Mouse (Mus musculus): ENCODE data around the gene Ralgps2. TPM values are rescaled to one million over a fixed set of nuclear protein-coding genes. Genes with fewer than 3 reads are reported as not detected.

Ralgps2 gene
- polyA plus RNA-seq, 1 experiment from 2014 or later: 60.2 TPM

GRCm38 (mm10) chr1:156913190-156913589 lies 26.2 kb downstream of the Ralgps2 start:
- H3K9ac ChIP-seq (ENCODE audit: low read length): no peak overlapping the region
- H3K4me1 ChIP-seq (ENCODE audit: control insufficient read depth in 2 of 2, insufficient read depth in 2 of 2, low read length in 2 of 2): no peaks in the 10 kb centered on the region
- H3K27ac ChIP-seq (replicated peaks in 1 of 2; ENCODE audit: control insufficient read depth in 1 of 2, insufficient read depth in 1 of 2, low read depth in 2 of 2, low read length in 2 of 2): no peak overlapping the region
- H3K4me3 ChIP-seq (ENCODE audit: control insufficient read depth in 1 of 2, insufficient read depth in 1 of 2, low read depth in 1 of 2, low read length in 2 of 2): no peak overlapping the region
- no peaks in the 10 kb centered on the region for H3K9me3 ChIP-seq (ENCODE audit: control insufficient read depth, low read length)
- no peaks in the 10 kb centered on the region for H3K36me3 ChIP-seq (ENCODE audit: control insufficient read depth, insufficient read depth, low read length)
- no peak for ATAC-seq (ENCODE audit: insufficient number of reproducible peaks, insufficient read depth, low FRiP score, low read depth)
- H3K27me3 ChIP-seq (ENCODE audit: control insufficient read depth, insufficient read depth, low read length): no peaks in the 10 kb centered on the region
- H3K4me2 ChIP-seq (ENCODE audit: low read length): no peak overlapping the region
- 94% methylated on average over 6 of the region's 6 CpGs for WGBS

GRCm38 (mm10) chr1:156910948-156911347 lies 28.5 kb downstream of the Ralgps2 start:
- Histone ChIP-seq H3K4me1 (ENCODE audit: control insufficient read depth in 2 of 2, insufficient read depth in 2 of 2, low read length in 2 of 2) (no peaks in the 10 kb centered on the region), H3K4me2 (ENCODE audit: low read length) (no peak overlapping the region), H3K4me3 (ENCODE audit: control insufficient read depth in 1 of 2, insufficient read depth in 1 of 2, low read depth in 1 of 2, low read length in 2 of 2) (no peak overlapping the region), H3K36me3 (ENCODE audit: control insufficient read depth, insufficient read depth, low read length) (peaks cover 16% of the 10 kb centered on the region), H3K27ac (replicated peaks in 1 of 2; ENCODE audit: control insufficient read depth in 1 of 2, insufficient read depth in 1 of 2, low read depth in 2 of 2, low read length in 2 of 2) (no peak overlapping the region), H3K9ac (ENCODE audit: low read length) (no peak overlapping the region), H3K9me3 (ENCODE audit: control insufficient read depth, low read length) (no peaks in the 10 kb centered on the region), H3K27me3 (ENCODE audit: control insufficient read depth, insufficient read depth, low read length) (no peaks in the 10 kb centered on the region)
- no peak for ATAC-seq (ENCODE audit: insufficient number of reproducible peaks, insufficient read depth, low FRiP score, low read depth)
- 61% methylated on average over 2 of the region's 2 CpGs for WGBS

- H3K27me3 ChIP-seq (ENCODE audit: control insufficient read depth, insufficient read depth, low read length): no peaks in the 10 kb centered on the region
- no peak overlapping the region for H3K9ac ChIP-seq (ENCODE audit: low read length)
- H3K36me3 ChIP-seq (ENCODE audit: control insufficient read depth, insufficient read depth, low read length): peaks cover 23% of the 10 kb centered on the region
- no peak overlapping the region for H3K27ac ChIP-seq (replicated peaks in 1 of 2; ENCODE audit: control insufficient read depth in 1 of 2, insufficient read depth in 1 of 2, low read depth in 2 of 2, low read length in 2 of 2)
- H3K4me2 ChIP-seq (ENCODE audit: low read length): no peak overlapping the region
- no peak overlapping the region for H3K4me3 ChIP-seq (ENCODE audit: control insufficient read depth in 1 of 2, insufficient read depth in 1 of 2, low read depth in 1 of 2, low read length in 2 of 2)
- no peak for ATAC-seq (ENCODE audit: insufficient number of reproducible peaks, insufficient read depth, low FRiP score, low read depth)
- no peaks in the 10 kb centered on the region for H3K9me3 ChIP-seq (ENCODE audit: control insufficient read depth, low read length)
- H3K4me1 ChIP-seq (ENCODE audit: control insufficient read depth in 2 of 2, insufficient read depth in 2 of 2, low read length in 2 of 2): no peaks in the 10 kb centered on the region
These were observed 29.6 kb downstream of the Ralgps2 start for GRCm38 (mm10) chr1:156909866-156910265.

- H3K27me3 ChIP-seq (ENCODE audit: control insufficient read depth, insufficient read depth, low read length): no peaks in the 10 kb centered on the region
- ATAC-seq (ENCODE audit: insufficient number of reproducible peaks, insufficient read depth, low FRiP score, low read depth): no peak
- no peaks in the 10 kb centered on the region for H3K4me1 ChIP-seq (ENCODE audit: control insufficient read depth in 2 of 2, insufficient read depth in 2 of 2, low read length in 2 of 2)
- H3K36me3 ChIP-seq (ENCODE audit: control insufficient read depth, insufficient read depth, low read length): peaks cover 23% of the 10 kb centered on the region
- H3K9ac ChIP-seq (ENCODE audit: low read length): no peak overlapping the region
- H3K27ac ChIP-seq (replicated peaks in 1 of 2; ENCODE audit: control insufficient read depth in 1 of 2, insufficient read depth in 1 of 2, low read depth in 2 of 2, low read length in 2 of 2): no peak overlapping the region
- WGBS: 92% methylated on average over 4 of the region's 4 CpGs
- H3K9me3 ChIP-seq (ENCODE audit: control insufficient read depth, low read length): no peaks in the 10 kb centered on the region
- H3K4me3 ChIP-seq (ENCODE audit: control insufficient read depth in 1 of 2, insufficient read depth in 1 of 2, low read depth in 1 of 2, low read length in 2 of 2): no peak overlapping the region
- no peak overlapping the region for H3K4me2 ChIP-seq (ENCODE audit: low read length)
These were observed 30.2 kb downstream of the Ralgps2 start for GRCm38 (mm10) chr1:156909265-156909664.

GRCm38 (mm10) chr1:156905660-156906059 lies 33.8 kb downstream of the Ralgps2 start:
- Histone ChIP-seq H3K36me3 (ENCODE audit: control insufficient read depth, insufficient read depth, low read length) (peaks cover 26% of the 10 kb centered on the region), H3K9me3 (ENCODE audit: control insufficient read depth, low read length) (no peaks in the 10 kb centered on the region), H3K27me3 (ENCODE audit: control insufficient read depth, insufficient read depth, low read length) (no peaks in the 10 kb centered on the region), H3K4me3 (ENCODE audit: control insufficient read depth in 1 of 2, insufficient read depth in 1 of 2, low read depth in 1 of 2, low read length in 2 of 2) (no peak overlapping the region), H3K9ac (ENCODE audit: low read length) (no peak overlapping the region), H3K4me1 (ENCODE audit: control insufficient read depth in 2 of 2, insufficient read depth in 2 of 2, low read length in 2 of 2) (no peaks in the 10 kb centered on the region), H3K4me2 (ENCODE audit: low read length) (no peak overlapping the region), H3K27ac (replicated peaks in 1 of 2; ENCODE audit: control insufficient read depth in 1 of 2, insufficient read depth in 1 of 2, low read depth in 2 of 2, low read length in 2 of 2) (no peak overlapping the region)
- no peak for ATAC-seq (ENCODE audit: insufficient number of reproducible peaks, insufficient read depth, low FRiP score, low read depth)
- WGBS: 78% methylated on average over 2 of the region's 2 CpGs

- ATAC-seq (ENCODE audit: insufficient number of reproducible peaks, insufficient read depth, low FRiP score, low read depth): no peak
- Histone ChIP-seq H3K36me3 (ENCODE audit: control insufficient read depth, insufficient read depth, low read length) (peaks cover 34% of the 10 kb centered on the region), H3K4me3 (ENCODE audit: control insufficient read depth in 1 of 2, insufficient read depth in 1 of 2, low read depth in 1 of 2, low read length in 2 of 2) (no peak overlapping the region), H3K4me1 (ENCODE audit: control insufficient read depth in 2 of 2, insufficient read depth in 2 of 2, low read length in 2 of 2) (no peaks in the 10 kb centered on the region), H3K27me3 (ENCODE audit: control insufficient read depth, insufficient read depth, low read length) (no peaks in the 10 kb centered on the region), H3K27ac (replicated peaks in 1 of 2; ENCODE audit: control insufficient read depth in 1 of 2, insufficient read depth in 1 of 2, low read depth in 2 of 2, low read length in 2 of 2) (no peak overlapping the region), H3K4me2 (ENCODE audit: low read length) (no peak overlapping the region), H3K9me3 (ENCODE audit: control insufficient read depth, low read length) (no peaks in the 10 kb centered on the region), H3K9ac (ENCODE audit: low read length) (no peak overlapping the region)
- WGBS: 94% methylated on average over 3 of the region's 3 CpGs
These were observed 35.5 kb downstream of the Ralgps2 start for GRCm38 (mm10) chr1:156903899-156904298.

- no peaks in the 10 kb centered on the region for H3K27me3 ChIP-seq (ENCODE audit: control insufficient read depth, insufficient read depth, low read length)
- H3K4me1 ChIP-seq (ENCODE audit: control insufficient read depth in 2 of 2, insufficient read depth in 2 of 2, low read length in 2 of 2): no peaks in the 10 kb centered on the region; a peak in 1 of 4 replicates
- H3K4me3 ChIP-seq (ENCODE audit: control insufficient read depth in 1 of 2, insufficient read depth in 1 of 2, low read depth in 1 of 2, low read length in 2 of 2): no peak overlapping the region
- no peaks in the 10 kb centered on the region for H3K9me3 ChIP-seq (ENCODE audit: control insufficient read depth, low read length)
- no peak overlapping the region for H3K27ac ChIP-seq (replicated peaks in 1 of 2; ENCODE audit: control insufficient read depth in 1 of 2, insufficient read depth in 1 of 2, low read depth in 2 of 2, low read length in 2 of 2)
- no peak overlapping the region for H3K9ac ChIP-seq (ENCODE audit: low read length)
- no peak for ATAC-seq (ENCODE audit: insufficient number of reproducible peaks, insufficient read depth, low FRiP score, low read depth)
- WGBS: 73% methylated on average over 6 of the region's 6 CpGs
- H3K4me2 ChIP-seq (ENCODE audit: low read length): no peak overlapping the region
- peaks cover 24% of the 10 kb centered on the region; the same call in 1 of the 2 replicates for H3K36me3 ChIP-seq (ENCODE audit: control insufficient read depth, insufficient read depth, low read length)
These were observed 37.7 kb downstream of the Ralgps2 start for GRCm38 (mm10) chr1:156901689-156902088.

GRCm38 (mm10) chr1:156891561-156891960 lies 47.9 kb downstream of the Ralgps2 start:
- WGBS: 91% methylated on average over 4 of the region's 4 CpGs
- Histone ChIP-seq H3K4me3 (ENCODE audit: control insufficient read depth in 1 of 2, insufficient read depth in 1 of 2, low read depth in 1 of 2, low read length in 2 of 2) (no peak overlapping the region), H3K9ac (ENCODE audit: low read length) (no peak overlapping the region), H3K27ac (replicated peaks in 1 of 2; ENCODE audit: control insufficient read depth in 1 of 2, insufficient read depth in 1 of 2, low read depth in 2 of 2, low read length in 2 of 2) (no peak overlapping the region), H3K4me2 (ENCODE audit: low read length) (no peak overlapping the region), H3K9me3 (ENCODE audit: control insufficient read depth, low read length) (no peaks in the 10 kb centered on the region), H3K36me3 (ENCODE audit: control insufficient read depth, insufficient read depth, low read length) (peaks cover 13% of the 10 kb centered on the region), H3K27me3 (ENCODE audit: control insufficient read depth, insufficient read depth, low read length) (no peaks in the 10 kb centered on the region), H3K4me1 (ENCODE audit: control insufficient read depth in 2 of 2, insufficient read depth in 2 of 2, low read length in 2 of 2) (peaks cover 0 to 4% of the 10 kb centered on the region in 2 experiments; a peak in 2 of 4 replicates)
- no peak for ATAC-seq (ENCODE audit: insufficient number of reproducible peaks, insufficient read depth, low FRiP score, low read depth)

All from heart, embryonic 14.5 days (tissue).